Mouse (Mus musculus): ENCODE results near the gene Arhgap9. TPM values are rescaled to one million over a fixed set of nuclear protein-coding genes. Genes with fewer than 3 reads are reported as not detected.

Arhgap9 gene
- total RNA-seq (2023): 300 TPM

DNA sequence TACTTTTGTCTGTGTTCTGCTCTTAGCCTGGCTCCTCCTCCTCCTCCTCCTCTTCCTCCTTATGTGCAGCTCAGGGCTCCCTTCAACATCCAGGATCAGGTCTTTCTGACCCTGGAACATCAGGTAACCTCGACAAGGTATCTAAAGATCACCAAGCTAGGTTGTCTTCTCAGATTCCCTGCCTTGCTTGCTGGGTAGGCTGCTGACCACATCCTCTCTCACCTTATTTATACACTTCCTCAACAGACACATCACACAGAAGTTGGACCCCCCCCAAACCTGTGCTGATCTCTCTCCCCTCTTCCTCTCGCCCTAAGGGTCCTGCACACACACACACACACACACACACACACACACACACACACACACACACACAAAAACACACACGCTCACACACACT lies at the start of gene Arhgap9:
Gene Arhgap9, plus strand, starts transcription at position 344 of the 400 bp plus-strand sequence.

DNA sequence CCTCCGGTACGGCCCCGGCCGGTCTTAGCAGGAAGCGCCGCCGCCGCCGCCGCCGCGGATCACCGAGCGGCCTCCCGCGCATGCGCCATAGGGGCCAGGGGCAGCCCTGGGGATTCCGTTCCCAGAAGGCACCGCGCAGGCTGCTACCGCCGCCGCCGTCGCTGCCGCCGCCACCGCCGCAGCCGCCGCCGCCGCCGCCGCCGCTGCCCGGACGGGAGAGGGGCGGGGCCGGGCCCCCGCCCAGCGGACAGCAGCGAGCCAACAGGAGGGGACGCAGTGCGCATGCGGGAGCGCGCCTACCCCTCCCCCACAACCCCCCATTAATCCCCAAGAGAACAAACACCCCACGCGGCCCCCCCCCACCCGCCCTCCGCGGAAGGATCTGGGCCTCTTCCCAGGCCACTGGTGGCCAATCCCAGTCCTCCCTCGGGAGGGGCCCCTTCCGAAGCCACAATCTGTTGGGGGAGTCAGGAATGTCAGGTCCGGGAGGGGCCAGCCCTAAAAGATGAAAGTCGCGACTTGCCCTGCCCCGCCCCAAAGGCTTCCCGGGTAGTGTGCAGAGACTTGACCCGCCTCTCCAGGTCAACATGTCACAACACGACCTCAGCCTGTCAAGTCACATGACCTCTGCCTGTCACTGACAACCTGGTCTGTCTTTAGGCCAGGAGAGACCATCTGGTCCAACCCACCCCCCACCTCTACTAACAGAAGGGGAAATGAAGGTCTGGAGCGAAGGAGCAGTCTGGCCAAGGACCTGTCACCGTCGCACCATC lies 32.8 kb upstream of the Arhgap9 start, which contains the start of gene Mbd6:
Gene Mbd6, minus strand, starts transcription at position 219 of the 773 bp plus-strand sequence.

GRCm38 (mm10) chr10:127311476-127312355 lies 10.0 kb upstream of the Arhgap9 start, which contains the start of gene Mars:
Mars (minus strand) TSS chr10:127311786.

GRCm38 (mm10) chr10:127341891-127342639 lies 20.3 kb downstream of the Arhgap9 start, which contains the start of gene Gli1:
Gli1 (minus strand) TSS chr10:127341974.

GRCm38 (mm10) chr10:127353909-127354895 lies 32.4 kb downstream of the Arhgap9 start, which contains the start of gene Inhbe:
Inhbe (minus strand) TSS chr10:127354411.

DNA sequence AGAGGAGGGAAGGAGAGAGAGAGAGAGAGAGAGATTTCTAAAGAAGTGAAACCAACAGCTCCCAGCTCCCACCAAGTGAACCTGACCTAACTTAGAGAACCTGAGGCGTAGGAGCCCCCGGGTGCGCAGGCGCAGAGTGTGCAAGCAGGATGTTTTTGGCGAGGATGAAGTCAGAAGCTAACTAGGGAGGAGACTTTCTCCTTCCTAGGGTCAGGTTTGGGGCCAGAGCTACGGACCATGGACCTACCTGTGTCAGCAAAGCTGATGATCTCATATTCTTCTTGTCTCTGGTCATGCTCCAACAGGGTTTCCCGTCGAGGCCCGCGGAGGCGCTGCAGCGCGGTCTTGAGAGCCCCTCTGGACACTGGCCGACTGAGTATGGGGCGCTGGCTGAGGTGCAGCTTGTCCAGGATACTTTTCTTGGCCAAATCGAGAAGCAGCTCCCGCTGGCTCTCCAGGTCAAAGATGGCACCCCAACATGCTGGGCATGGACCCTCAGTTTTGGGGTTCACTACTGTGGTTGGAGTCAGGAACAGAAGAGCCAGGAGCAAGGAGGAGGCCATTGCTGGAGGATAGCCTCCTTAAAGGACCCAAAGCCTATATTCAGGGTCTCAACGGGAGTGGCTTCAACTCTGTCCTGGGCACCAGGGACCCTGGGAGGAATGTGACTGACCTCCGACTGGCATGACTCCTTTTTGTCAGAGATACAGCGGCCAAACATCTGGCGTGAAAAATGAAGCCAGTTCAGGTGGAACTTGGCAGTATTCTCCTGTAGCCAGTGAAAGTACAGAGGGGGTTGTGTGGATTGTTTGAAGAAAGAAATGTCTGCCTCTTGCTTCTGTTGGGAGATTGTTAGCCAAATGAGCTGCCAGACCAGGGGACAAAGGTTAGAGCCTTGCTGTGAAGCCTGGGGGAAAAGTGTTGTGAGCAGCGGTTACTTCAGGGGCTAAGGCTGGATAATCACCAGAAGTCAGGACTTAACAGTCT lies 48.4 kb downstream of the Arhgap9 start, which contains the start of gene Inhbc:
Gene Inhbc, minus strand, starts transcription at position 598 of the 987 bp plus-strand sequence.

Other genes with a start within 250 kb of the Arhgap9 start
- gene Agap2, start 246.7 kb upstream of the Arhgap9 start, total RNA-seq (2023): 146 TPM
- 87.9 TPM for gene Os9, start 200.8 kb upstream of the Arhgap9 start, total RNA-seq (2023)
- gene B4galnt1, start 156.7 kb upstream of the Arhgap9 start, total RNA-seq (2023): 652 TPM
- gene Slc26a10, start 141.3 kb upstream of the Arhgap9 start, total RNA-seq (2023): 1.8 TPM
- 2.2 TPM for gene Arhgef25, start 131.9 kb upstream of the Arhgap9 start, total RNA-seq (2023)
- 65.3 TPM for gene Dtx3, start 126.2 kb upstream of the Arhgap9 start, total RNA-seq (2023)
- 40.5 TPM for gene Pip4k2c, start 110.4 kb upstream of the Arhgap9 start, total RNA-seq (2023)
- gene Kif5a, start 58.6 kb upstream of the Arhgap9 start, total RNA-seq (2023): 0.44 TPM
- 104 TPM for gene Dctn2, start 55.6 kb upstream of the Arhgap9 start, total RNA-seq (2023)
- gene Mbd6, start 32.9 kb upstream of the Arhgap9 start, total RNA-seq (2023): 106 TPM
- gene Mars, start 10.2 kb upstream of the Arhgap9 start, total RNA-seq (2023): 51.3 TPM
- gene Gli1, start 20.0 kb downstream of the Arhgap9 start, total RNA-seq (2023): not detected
- not detected for gene Inhbe, start 32.4 kb downstream of the Arhgap9 start, total RNA-seq (2023)
- gene Inhbc, start 48.5 kb downstream of the Arhgap9 start, total RNA-seq (2023): not detected
- gene R3hdm2, start 58.4 kb downstream of the Arhgap9 start, total RNA-seq (2023): 103 TPM
- 6.2 TPM for gene Stac3, start 179.7 kb downstream of the Arhgap9 start, total RNA-seq (2023)
- not detected for gene Ndufa4l2, start 193.0 kb downstream of the Arhgap9 start, total RNA-seq (2023)
- gene Shmt2, start 200.5 kb downstream of the Arhgap9 start, total RNA-seq (2023): 70.1 TPM
- gene Nxph4, start 212.6 kb downstream of the Arhgap9 start, total RNA-seq (2023): not detected